Mouse (Mus musculus): ENCODE measurements around the gene Szrd1.
"Not testable (repeated sequence)": the region's sequence is repeated elsewhere in the genome, so short reads cannot be mapped to it uniquely, and the experiment has no call there.

Gene Szrd1

GRCm38 (mm10) chr4:141147112-141148008 lies 7.8 kb upstream of the Szrd1 start, which contains the start of gene Fbxo42:
Gene Fbxo42 (plus strand): TSS chr4:141147913.
- peak; percentile 89 to 99 for DNase-seq

GRCm38 (mm10) chr4:141146491-141147033 lies 7.0 kb upstream of the Szrd1 start:
- DNase-seq, result no peak

- DNase-seq, result not testable (repeated sequence)
Measured at GRCm38 (mm10) chr4:141145124-141145523, 5.5 kb upstream of the Szrd1 start.

DNA sequence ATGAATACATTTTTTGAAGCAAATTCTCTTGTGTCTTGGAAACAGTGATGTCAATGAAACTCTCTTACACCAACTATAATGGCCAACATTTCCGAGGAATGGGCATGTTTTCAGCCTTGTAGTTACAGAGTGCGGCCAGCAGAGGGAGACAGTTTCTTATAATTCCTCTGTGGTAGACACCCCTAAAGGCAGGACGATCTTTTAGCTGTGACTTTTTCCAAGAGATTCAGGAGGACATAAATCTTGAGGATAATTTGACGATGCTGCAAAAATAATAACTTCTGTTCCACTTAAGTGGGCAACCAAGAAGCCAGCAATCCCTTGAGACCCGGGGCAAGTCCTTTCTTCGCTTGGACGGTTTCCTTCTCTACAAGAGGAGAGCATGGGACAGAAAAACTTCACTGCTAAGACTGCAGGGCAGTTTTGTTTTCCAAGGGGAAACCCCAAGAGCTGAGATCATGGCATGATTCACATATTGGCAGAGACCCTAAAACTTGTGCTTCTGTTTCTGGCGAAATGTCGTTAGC lies 2.8 kb upstream of the Szrd1 start:
- peak; percentile 77 to 82 for DNase-seq

GRCm38 (mm10) chr4:141140967-141141366 lies 1.4 kb upstream of the Szrd1 start:
- DNase-seq, result no peak

GRCm38 (mm10) chr4:141140354-141140753 lies 779 bp upstream of the Szrd1 start:
- DNase-seq, result not testable (repeated sequence)

DNA sequence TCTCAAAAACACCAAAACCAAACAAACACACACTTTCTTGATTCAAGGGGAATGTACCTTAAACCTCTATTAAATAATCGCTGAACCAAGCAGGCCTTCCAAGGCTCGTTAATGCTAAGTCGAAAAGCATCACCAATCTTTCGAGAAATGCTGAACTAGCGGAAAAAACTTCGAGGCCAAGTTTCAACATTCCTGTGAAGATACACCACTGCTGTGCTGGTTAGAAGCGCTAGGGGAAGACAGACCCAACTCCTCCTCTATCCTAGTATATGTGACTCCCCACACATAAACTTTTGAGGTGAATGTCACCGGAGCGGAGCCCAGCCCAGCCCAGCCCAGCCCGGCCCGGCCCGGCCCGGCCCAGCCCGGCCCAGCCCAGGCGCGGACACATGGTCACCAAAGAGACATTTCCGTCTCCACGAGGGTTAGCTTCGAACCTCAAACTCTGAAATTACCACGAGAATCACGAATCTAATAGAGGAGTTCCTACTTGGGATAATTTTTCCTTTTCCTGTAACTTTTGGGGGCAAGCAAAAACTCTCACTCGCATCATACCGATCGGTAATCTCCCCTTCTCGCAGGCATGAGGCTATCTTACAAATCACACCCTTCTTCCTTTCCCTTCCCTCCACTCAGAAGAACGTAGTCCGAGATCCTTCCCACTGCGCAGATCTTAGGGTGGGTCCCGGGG lies 1.0 kb downstream of the Szrd1 start:
- DNase-seq, result no peak

DNA sequence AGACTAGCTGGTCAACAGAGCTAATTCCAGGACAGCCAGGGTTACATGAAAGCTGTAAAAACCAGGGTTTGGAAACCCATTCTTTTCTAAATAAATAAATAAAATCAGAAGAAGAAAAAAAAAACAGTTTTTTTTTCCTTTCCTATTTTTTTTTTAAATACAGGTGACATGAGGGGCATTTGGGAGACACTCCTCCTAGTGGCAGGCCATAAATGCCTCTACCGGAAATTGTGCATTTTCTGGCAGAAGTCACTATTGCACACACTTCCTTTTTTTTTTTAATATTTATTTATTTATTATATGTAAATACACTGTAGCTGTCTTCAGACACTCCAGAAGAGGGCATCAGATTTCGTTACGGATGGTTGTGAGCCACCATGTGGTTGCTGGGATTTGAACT lies 1.8 kb downstream of the Szrd1 start:
- DNase-seq, result not testable (repeated sequence)

DNA sequence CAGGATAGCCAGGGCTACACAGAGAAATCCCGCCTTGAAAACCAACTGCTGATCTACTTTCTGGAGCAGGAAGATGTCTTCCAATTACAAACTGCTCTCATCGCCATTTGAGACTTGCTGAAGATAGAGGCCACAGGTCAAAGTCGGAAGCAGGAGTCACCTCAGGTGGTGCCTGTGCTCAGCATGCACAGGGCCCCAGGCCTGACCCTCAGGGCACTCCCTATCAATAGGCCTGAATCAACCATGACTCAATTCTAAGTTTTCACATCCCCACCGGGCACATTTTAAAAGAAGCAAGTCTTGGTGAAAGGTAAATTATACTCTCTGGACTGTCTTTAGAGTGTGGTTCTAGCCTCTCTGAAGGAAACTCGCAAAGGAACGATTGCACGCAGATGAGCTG lies 3.4 kb downstream of the Szrd1 start:
- no peak for DNase-seq

GRCm38 (mm10) chr4:141134751-141135530 lies 4.6 kb downstream of the Szrd1 start:
- DNase-seq, result peak; percentile 44 to 49

DNA sequence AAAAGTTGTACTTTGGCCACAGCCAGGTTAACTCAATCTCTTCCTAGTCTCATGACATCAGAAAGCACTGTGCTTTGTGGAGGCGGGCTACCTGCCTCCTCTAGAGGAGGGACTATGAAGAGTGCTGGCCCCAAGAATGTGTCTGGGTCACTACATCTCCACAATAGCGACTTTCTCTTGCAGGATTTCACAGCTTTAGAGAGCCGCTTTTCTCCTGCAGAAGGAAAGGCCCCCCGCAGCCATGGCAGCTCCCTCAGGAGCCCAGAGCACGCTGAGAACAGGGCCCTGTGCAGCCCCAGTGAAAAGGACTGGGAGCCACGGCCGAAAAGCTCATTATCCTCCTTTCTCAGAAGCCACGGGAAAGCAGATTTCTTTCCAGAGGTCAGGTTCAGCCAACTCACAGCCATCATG lies 5.5 kb downstream of the Szrd1 start:
- DNase-seq, result no peak

DNA sequence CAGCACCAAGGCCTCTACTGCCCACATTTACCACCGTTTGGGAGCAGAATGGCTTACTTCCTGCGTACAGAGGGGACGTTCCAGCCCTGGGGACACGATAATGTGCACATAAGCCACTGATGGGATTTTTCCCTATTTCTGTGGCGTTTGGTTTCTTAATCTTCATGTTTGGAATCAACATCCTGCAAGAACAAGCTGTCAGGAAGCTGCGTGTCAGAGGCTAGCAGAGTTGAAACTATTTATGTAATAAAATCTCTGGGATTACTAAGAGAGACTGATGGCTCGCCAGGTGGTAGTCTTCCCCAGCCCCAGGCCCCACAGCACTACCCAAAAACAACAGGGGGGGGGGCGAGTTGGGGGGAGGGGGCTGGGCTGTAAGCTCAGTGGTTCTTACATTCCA lies 6.3 kb downstream of the Szrd1 start:
- DNase-seq, result no peak

GRCm38 (mm10) chr4:141132191-141132590 lies 7.4 kb downstream of the Szrd1 start:
- DNase-seq, result no peak

DNA sequence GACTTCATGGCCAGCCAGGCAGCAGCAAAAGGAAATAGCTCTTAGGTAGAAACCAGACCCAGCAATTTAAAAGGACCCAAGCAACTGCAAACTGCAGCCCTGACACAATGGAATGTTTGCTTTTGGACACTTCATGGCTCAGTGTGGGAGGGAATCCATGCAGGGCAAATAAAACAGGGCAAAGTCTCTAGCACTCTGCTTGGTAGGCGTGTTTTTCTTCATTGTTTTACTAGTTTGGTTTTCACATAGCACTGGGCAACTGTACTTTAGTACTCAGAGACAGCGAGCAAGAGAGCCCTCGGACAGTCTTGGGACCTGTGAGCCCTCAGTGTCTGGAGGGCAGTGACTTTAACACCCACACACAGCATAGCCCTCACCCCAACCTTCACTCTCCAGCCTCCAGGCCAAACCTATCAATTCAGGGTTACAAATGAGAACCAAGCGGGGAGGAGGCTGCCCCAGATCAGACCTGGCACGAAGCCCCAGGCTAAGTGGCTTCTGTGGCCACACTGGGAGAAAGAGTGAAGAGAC lies 8.0 kb downstream of the Szrd1 start:
- DNase-seq, result peak in 1 of 2 experiments; percentile 32

DNA sequence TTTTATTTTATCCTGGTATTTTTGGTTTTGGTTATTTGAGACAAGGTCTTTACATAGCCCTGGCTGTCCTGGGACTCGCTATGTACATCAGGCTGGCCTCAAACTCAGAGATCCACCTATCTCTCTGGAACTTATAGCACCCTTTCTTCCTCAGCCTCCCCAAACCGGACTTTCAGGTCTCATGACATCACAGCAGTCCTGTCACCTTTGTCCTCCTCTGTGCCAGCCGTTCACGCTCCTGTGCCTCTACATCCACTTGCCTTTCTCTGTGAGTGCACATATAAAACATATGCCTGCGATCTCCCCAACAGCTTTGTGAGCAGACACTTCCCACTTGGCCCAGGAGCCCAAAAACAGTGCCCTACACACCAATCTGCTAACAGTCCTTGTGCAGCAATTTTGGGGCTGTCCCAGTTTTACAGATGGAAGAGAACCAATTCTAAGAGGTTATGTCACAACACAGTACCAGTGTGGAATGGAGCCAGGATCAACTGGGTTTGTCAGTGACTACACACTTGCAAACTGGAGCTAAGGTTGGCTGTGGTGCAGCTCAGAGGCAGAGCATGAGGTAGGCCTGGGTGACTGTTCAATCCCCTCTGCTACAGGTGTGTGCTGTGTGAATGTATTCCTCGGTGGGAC lies 8.8 kb downstream of the Szrd1 start:
- peak; percentile 51 to 62 for DNase-seq

GRCm38 (mm10) chr4:141129190-141129710 lies 10.3 kb downstream of the Szrd1 start:
- no peak for DNase-seq

DNA sequence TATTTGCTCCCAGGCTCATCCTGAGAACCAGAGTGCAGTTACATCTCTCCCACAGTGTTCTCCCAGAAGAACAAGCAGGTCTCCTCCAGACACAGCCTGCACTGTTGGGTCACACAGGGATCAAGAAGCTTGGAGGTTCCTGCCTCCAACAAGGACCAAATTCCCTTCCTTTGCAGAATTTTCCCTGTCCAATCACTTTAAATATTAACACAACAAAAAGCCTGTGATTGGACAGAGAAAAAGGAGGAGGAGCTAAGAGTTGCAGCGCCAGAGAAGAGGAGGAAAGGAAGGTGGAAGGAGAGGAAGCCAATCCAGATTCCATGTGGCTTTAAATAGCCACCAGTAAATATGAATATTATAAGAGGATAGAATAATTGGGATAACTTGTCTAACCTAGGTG lies 16.5 kb downstream of the Szrd1 start:
- DNase-seq, result no peak

- no peak for DNase-seq
Measured at GRCm38 (mm10) chr4:141122663-141123062, 16.9 kb downstream of the Szrd1 start.

DNA sequence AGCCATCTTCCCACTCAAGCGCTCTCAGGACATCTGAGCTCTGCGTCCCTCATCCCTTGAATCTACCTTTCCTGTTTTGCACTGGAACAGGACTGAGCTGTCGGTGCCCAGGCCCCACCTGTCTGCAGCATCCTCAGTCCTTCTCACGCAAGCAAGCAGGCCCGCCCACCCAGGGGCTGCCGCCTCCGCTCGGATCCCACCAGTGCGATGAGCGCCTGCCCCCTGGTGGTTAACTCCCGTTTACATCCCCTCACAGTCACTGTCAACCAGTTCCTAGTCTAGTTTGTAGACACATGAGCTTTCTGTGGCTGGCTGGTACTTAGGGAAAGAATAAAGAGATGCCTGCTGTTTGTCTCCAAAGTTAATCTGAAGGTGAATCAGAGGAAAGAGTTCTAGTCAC lies 18.9 kb downstream of the Szrd1 start:
- DNase-seq, result peak; percentile 38 to 47

DNA sequence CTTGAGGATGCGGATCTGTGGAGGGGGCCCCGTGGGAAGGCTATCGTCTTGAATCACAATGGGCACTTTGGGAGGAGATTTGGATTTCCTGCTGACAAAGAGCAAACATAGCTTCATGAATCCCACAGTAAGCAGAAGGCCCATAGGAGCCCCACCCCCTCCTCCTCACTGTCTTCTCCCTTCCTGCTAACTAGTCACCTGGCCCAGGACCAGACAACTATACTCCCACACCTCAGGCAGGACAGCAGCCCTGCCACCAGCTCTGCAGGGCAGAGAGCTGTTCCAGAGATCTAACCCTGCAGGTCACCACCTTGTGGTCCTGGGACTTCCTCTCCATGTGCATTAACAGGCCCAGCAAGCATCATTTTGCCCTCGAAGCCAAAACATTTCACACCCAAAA lies 20.9 kb downstream of the Szrd1 start:
- DNase-seq, result peak in 1 of 2 experiments; percentile 39

GRCm38 (mm10) chr4:141115398-141115797 lies 24.2 kb downstream of the Szrd1 start:
- DNase-seq, result no peak
